Mouse (Mus musculus) liver, embryonic 16.5 days (tissue): ENCODE measurements around the gene Abcb8. TPM values are rescaled to one million over a fixed set of nuclear protein-coding genes. Genes with fewer than 3 reads are reported as not detected.
A peak's percentile ranks its signal among the peaks of the same experiment; 100 is the strongest.

Experiments used
- ATAC-seq: fragments of 200-750 bp; cut with Nextera tagmentation; 2 replicates; pipeline ENCODE4 v1.8.0; 2017; ENCODE audit warnings: low read depth, mild to moderate bottlenecking, moderate number of reproducible peaks, moderate library complexity
- H3K27ac ChIP-seq: fragments of 300-500 bp; sonication (generic); 2 replicates; pipeline ENCODE4 v1.5.1; 2014; ENCODE audit warnings: mild to moderate bottlenecking, low read length
- H3K27me3 ChIP-seq: fragments of 300-500 bp; sonication (generic); 2 replicates; pipeline ENCODE4 v1.6.1; 2014; ENCODE audit warnings: low read depth, low read length, mixed read lengths; ENCODE audit not compliant: control insufficient read depth, insufficient read depth
- H3K36me3 ChIP-seq: fragments of 300-500 bp; sonication (generic); 2 replicates; pipeline ENCODE4 v1.6.1; 2014; ENCODE audit warnings: mild to moderate bottlenecking; ENCODE audit not compliant: control insufficient read depth, insufficient read depth
- H3K4me1 ChIP-seq: fragments of 300-500 bp; sonication (generic); 2 replicates; pipeline ENCODE4 v1.6.1; 2014; ENCODE audit warnings: low read depth, low read length, mixed read lengths; ENCODE audit not compliant: control insufficient read depth
- H3K4me2 ChIP-seq: fragments of 300-500 bp; sonication (generic); 2 replicates; pipeline ENCODE4 v1.6.1; 2014; ENCODE audit warnings: low read depth, low read length, mixed read lengths
- H3K4me3 ChIP-seq: fragments of 300-500 bp; sonication (generic); 2 replicates; pipeline ENCODE4 v1.5.1; 2014; ENCODE audit warnings: low read depth, mild to moderate bottlenecking, low read length
- H3K9ac ChIP-seq: fragments of 300-500 bp; sonication (generic); 2 replicates; pipeline ENCODE4 v1.6.1; 2014; ENCODE audit warnings: low read depth, low read length
- H3K9me3 ChIP-seq: fragments of 300-500 bp; sonication (generic); replicated peaks from 2 replicates; pipeline ENCODE4 v1.6.1; 2016; ENCODE audit warnings: low read length; ENCODE audit not compliant: control insufficient read depth
- WGBS: fragments of 180-500 bp; shearing (Covaris S2); extraction: QIAGEN DNeasy Blood & Tissue Kit; methylation state at CpG from one replicate; pipeline ENCODE4 v1.1.7; 2014; ENCODE audit not compliant: insufficient replicate concordance; 5-methylcytosine and 5-hydroxymethylcytosine counted together
- polyA plus RNA-seq: library from polyadenylated mRNA; unstranded; fragments of >200 nt; fragmentation: Nextera tagmentation; extraction: Ambion mirVana; gene quantifications from 2 replicates; pipeline ENCODE4 v1.2.1, GENCODE M21; 2015

The Abcb8 gene
- polyA plus RNA-seq, 1 experiment from 2014 or later, result 29.6 TPM

GRCm38 (mm10) chr5:24433993-24434392 lies 40.5 kb downstream of the Abcb8 start:
- 71% methylated on average over 8 of the region's 8 CpGs for WGBS
- Histone ChIP-seq H3K4me2 (no peak overlapping the region), H3K27me3 (no peaks in the 10 kb centered on the region), H3K9me3 (no peaks in the 10 kb centered on the region), H3K4me1 (no peaks in the 10 kb centered on the region), H3K36me3 (peaks cover 19% of the 10 kb centered on the region), H3K27ac (no peak overlapping the region), H3K9ac (no peak overlapping the region), H3K4me3 (no peak overlapping the region)
- ATAC-seq, result no peak

GRCm38 (mm10) chr5:24441187-24441586 lies 47.7 kb downstream of the Abcb8 start:
- peaks cover 16% of the 10 kb centered on the region for H3K36me3 ChIP-seq
- WGBS, result 85% methylated on average over 8 of the region's 8 CpGs

GRCm38 (mm10) chr5:24442029-24442428 lies 48.6 kb downstream of the Abcb8 start:
- H3K27me3 ChIP-seq, result no peaks in the 10 kb centered on the region
- H3K9me3 ChIP-seq, result no peaks in the 10 kb centered on the region
- ATAC-seq, result no peak
- 87% methylated on average over 9 of the region's 9 CpGs for WGBS
- no peak overlapping the region for H3K9ac ChIP-seq
- peaks cover 16% of the 10 kb centered on the region for H3K36me3 ChIP-seq
- no peak overlapping the region for H3K27ac ChIP-seq
- H3K4me2 ChIP-seq, result no peak overlapping the region
- peaks cover 26% of the 10 kb centered on the region for H3K4me1 ChIP-seq
- H3K4me3 ChIP-seq, result no peak overlapping the region

More at GRCm38 (mm10) chr5:24441187-24441586, 47.7 kb downstream of the Abcb8 start:
- Histone ChIP-seq H3K4me3 (no peak overlapping the region), H3K4me1 (peaks cover 24% of the 10 kb centered on the region), H3K4me2 (no peak overlapping the region), H3K9ac (no peak overlapping the region), H3K9me3 (no peaks in the 10 kb centered on the region), H3K27me3 (no peaks in the 10 kb centered on the region), H3K27ac (no peak overlapping the region)
- no peak for ATAC-seq

- Histone ChIP-seq H3K4me2 (no peak overlapping the region), H3K4me3 (no peak overlapping the region), H3K9me3 (no peaks in the 10 kb centered on the region), H3K27me3 (no peaks in the 10 kb centered on the region), H3K36me3 (peaks cover 16% of the 10 kb centered on the region), H3K9ac (no peak overlapping the region), H3K27ac (no peak overlapping the region), H3K4me1 (peaks cover 36% of the 10 kb centered on the region)
- no peak for ATAC-seq
- WGBS, result 81% methylated on average over 7 of the region's 7 CpGs
These were observed 49.7 kb downstream of the Abcb8 start for GRCm38 (mm10) chr5:24443204-24443603.

- H3K4me3 ChIP-seq, result peak overlapping the region; percentile 94
- H3K27ac ChIP-seq, result no peak overlapping the region
- no peaks in the 10 kb centered on the region for H3K9me3 ChIP-seq
- peaks cover 16% of the 10 kb centered on the region for H3K36me3 ChIP-seq
- H3K27me3 ChIP-seq, result no peaks in the 10 kb centered on the region
- peak overlapping the region; percentile 92 for H3K9ac ChIP-seq
- H3K4me2 ChIP-seq, result peak overlapping the region; percentile 96
- H3K4me1 ChIP-seq, result peaks cover 36% of the 10 kb centered on the region
- WGBS, result 84% methylated on average over 12 of the region's 12 CpGs
- no peak for ATAC-seq
These were observed 50.5 kb downstream of the Abcb8 start for GRCm38 (mm10) chr5:24443927-24444326.

GRCm38 (mm10) chr5:24444746-24445427 lies 51.4 kb downstream of the Abcb8 start, which contains the start of gene Fastk:
Gene Fastk, minus strand, starts transcription at chr5:24445287.
- ATAC-seq, result peak; percentile 84
- Histone ChIP-seq H3K9me3 (no peaks in the 10 kb centered on the region), H3K27me3 (no peaks in the 10 kb centered on the region), H3K9ac (peak within 1 kb of the TSS; percentile 92), H3K36me3 (peaks cover 9% of the 10 kb centered on the region), H3K27ac (peak within 1 kb of the TSS; percentile 89), H3K4me3 (peak within 1 kb of the TSS; percentile 94), H3K4me1 (peaks cover 36% of the 10 kb centered on the region), H3K4me2 (peak within 1 kb of the TSS; percentile 96)
- under 1% methylated on average over 55 of the region's 60 CpGs for WGBS

GRCm38 (mm10) chr5:24445428-24446080 lies 52.1 kb downstream of the Abcb8 start:
- 57% methylated on average over 20 of the region's 20 CpGs for WGBS
- H3K9me3 ChIP-seq, result no peaks in the 10 kb centered on the region
- H3K4me3 ChIP-seq, result peak overlapping the region; percentile 94
- H3K4me2 ChIP-seq, result peak overlapping the region; percentile 96
- no peak for ATAC-seq
- H3K36me3 ChIP-seq, result peaks cover 5% of the 10 kb centered on the region
- peaks cover 36% of the 10 kb centered on the region for H3K4me1 ChIP-seq
- no peaks in the 10 kb centered on the region for H3K27me3 ChIP-seq
- H3K27ac ChIP-seq, result peak overlapping the region; percentile 89
- peak overlapping the region; percentile 92 for H3K9ac ChIP-seq

- ATAC-seq, result no peak
- H3K4me2 ChIP-seq, result no peak overlapping the region
- H3K9ac ChIP-seq, result no peak overlapping the region
- no peak overlapping the region for H3K27ac ChIP-seq
- WGBS, result 90% methylated on average over 7 of the region's 7 CpGs
- no peak overlapping the region for H3K4me3 ChIP-seq
- H3K9me3 ChIP-seq, result no peaks in the 10 kb centered on the region
- peaks cover 44% of the 10 kb centered on the region for H3K4me1 ChIP-seq
- no peaks in the 10 kb centered on the region for H3K27me3 ChIP-seq
- H3K36me3 ChIP-seq, result no peaks in the 10 kb centered on the region
These were observed 53.2 kb downstream of the Abcb8 start for GRCm38 (mm10) chr5:24446630-24447029.
